Mouse (Mus musculus) kidney, embryonic 14.5 days (tissue): ENCODE data around the gene Gm867. TPM values are rescaled to one million over a fixed set of nuclear protein-coding genes. Genes with fewer than 3 reads are reported as not detected.

Source experiments
- ATAC-seq: fragments of 200-750 bp; cut with Nextera tagmentation; 2 replicates; pipeline ENCODE4 v1.8.0; 2017; ENCODE audit warnings: moderate number of reproducible peaks, mild to moderate bottlenecking, moderate TSS enrichment, moderate library complexity; ENCODE audit not compliant: low FRiP score, low TSS enrichment
- H3K27ac ChIP-seq: fragments of 300-500 bp; sonication (generic); 2 replicates; pipeline ENCODE4 v1.5.1; 2014; ENCODE audit warnings: low read depth, mild to moderate bottlenecking, low read length, moderate library complexity, mixed read lengths
- H3K27me3 ChIP-seq: fragments of 300-500 bp; sonication (generic); 2 replicates; pipeline ENCODE4 v1.6.1; 2014; ENCODE audit warnings: mild to moderate bottlenecking, low read length; ENCODE audit not compliant: control insufficient read depth, insufficient read depth
- H3K36me3 ChIP-seq: fragments of 300-500 bp; sonication (generic); 2 replicates; pipeline ENCODE4 v1.6.1; 2014; ENCODE audit warnings: low read length, mixed read lengths; ENCODE audit not compliant: control insufficient read depth, insufficient read depth
- H3K4me1 ChIP-seq: fragments of 300-500 bp; sonication (generic); 2 replicates; pipeline ENCODE4 v1.6.1; 2014; ENCODE audit warnings: low read length, mixed read lengths; ENCODE audit not compliant: control insufficient read depth, insufficient read depth
- H3K4me2 ChIP-seq: fragments of 300-500 bp; sonication (generic); replicated peaks from 2 replicates; pipeline ENCODE4 v1.6.1; 2014; ENCODE audit warnings: low read depth, mild to moderate bottlenecking, low read length
- H3K4me3 ChIP-seq: fragments of 300-500 bp; sonication (generic); 2 replicates; pipeline ENCODE4 v1.5.1; 2014; ENCODE audit warnings: mild to moderate bottlenecking, low read length
- H3K9ac ChIP-seq: fragments of 300-500 bp; sonication (generic); 2 replicates; pipeline ENCODE4 v1.6.1; 2014; ENCODE audit warnings: low read depth, mild to moderate bottlenecking, low read length, moderate library complexity
- H3K9me3 ChIP-seq: fragments of 300-500 bp; sonication (generic); 2 replicates; pipeline ENCODE4 v1.6.1; 2016; ENCODE audit warnings: low read length; ENCODE audit not compliant: control insufficient read depth
- WGBS: fragments of 180-500 bp; shearing (Covaris S2); extraction: QIAGEN DNeasy Blood & Tissue Kit; methylation state at CpG from one replicate; pipeline ENCODE4 v1.1.7; 2014; 5-methylcytosine and 5-hydroxymethylcytosine counted together
- polyA plus RNA-seq: library from polyadenylated mRNA; unstranded; fragments of >200 nt; fragmentation: Nextera tagmentation; extraction: Ambion mirVana; gene quantifications from 2 replicates; pipeline ENCODE4 v1.2.1, GENCODE M21; 2014

Gm867 gene
- polyA plus RNA-seq, 1 experiment from 2014 or later: 0.35 TPM

DNA sequence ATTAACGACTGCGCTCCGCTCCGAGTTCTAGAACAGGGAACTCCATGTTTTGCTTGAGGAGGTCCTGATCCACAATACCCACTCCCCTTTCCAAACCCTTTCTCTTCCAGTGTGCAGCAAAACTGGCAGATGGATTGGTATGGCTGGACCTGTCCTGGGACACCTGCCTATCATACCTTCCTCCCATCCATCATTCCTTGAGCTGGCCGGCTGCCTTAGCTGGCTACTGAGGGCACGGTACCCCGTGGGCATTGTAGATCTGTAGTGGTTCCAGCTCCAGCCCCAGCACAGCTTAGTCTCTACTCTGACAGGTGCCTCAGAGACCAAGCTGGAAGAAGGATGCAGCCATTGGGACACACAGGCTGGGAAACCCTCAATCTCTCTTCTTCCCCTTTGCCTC lies 9.2 kb downstream of the Gm867 start:
- Histone ChIP-seq H3K9me3 (no peaks in the 10 kb centered on the region), H3K27ac (no peak overlapping the region), H3K4me1 (peaks cover 23% of the 10 kb centered on the region), H3K4me3 (peak overlapping the region; percentile 64), H3K9ac (peak overlapping the region; percentile 90), H3K4me2 (peak overlapping the region; percentile 98), H3K36me3 (peaks cover 8% of the 10 kb centered on the region; the same call in 1 of the 2 replicates), H3K27me3 (no peaks in the 10 kb centered on the region)
- ATAC-seq: no peak
- 18% methylated on average over 7 of the region's 7 CpGs for WGBS

DNA sequence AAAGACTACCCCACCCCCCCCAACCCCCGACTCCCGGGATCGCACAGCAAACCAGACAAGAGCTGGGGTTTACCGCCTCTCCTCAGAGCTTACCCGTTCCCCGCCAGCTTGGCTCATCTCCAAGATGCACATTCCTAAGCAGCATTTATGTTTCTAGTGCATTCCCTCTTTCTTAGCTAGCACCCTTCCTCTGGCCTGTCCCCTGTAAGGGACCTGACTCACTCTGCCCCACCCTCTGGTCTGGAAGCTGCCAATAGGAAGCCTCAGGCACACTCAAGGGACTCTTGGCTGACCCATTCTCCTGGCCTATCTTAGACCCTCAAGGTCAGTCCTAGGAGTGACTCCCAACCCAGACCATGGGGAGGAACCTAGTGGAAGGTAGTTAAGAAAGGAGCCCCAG lies 10.2 kb downstream of the Gm867 start:
- H3K9ac ChIP-seq: no peak overlapping the region
- H3K4me1 ChIP-seq: peaks cover 23% of the 10 kb centered on the region
- H3K9me3 ChIP-seq: no peaks in the 10 kb centered on the region
- no peak overlapping the region for H3K4me3 ChIP-seq
- H3K27ac ChIP-seq: no peak overlapping the region
- ATAC-seq: no peak; the same call in 1 of the 2 replicates
- peak overlapping the region; percentile 22; the same call in 1 of the 2 replicates for H3K4me2 ChIP-seq
- H3K27me3 ChIP-seq: no peaks in the 10 kb centered on the region
- peaks cover 13% of the 10 kb centered on the region; the same call in 1 of the 2 replicates for H3K36me3 ChIP-seq
- 35% methylated on average over 6 of the region's 6 CpGs for WGBS

DNA sequence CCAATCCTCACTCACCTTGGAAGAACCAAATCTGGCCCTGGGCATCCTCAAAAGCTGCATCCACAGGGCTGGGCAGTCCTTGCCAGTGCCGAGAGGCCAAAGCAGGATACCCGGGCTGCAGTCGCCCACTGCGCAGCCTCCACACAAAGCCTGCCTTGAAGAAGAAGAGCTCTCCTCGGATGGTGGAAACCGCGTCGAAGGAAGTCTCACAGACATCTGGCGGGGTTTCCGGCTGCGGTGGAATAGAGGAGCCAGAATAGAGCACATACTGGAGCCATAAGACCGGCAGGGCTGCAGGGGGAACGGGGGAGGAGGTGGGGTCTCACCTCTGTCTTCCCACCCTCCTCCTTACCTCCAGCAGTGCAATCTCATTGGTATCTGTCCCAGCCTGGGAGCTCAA lies 14.1 kb downstream of the Gm867 start:
- Histone ChIP-seq H3K9ac (no peak overlapping the region), H3K4me2 (no peak overlapping the region), H3K9me3 (no peaks in the 10 kb centered on the region), H3K27ac (no peak overlapping the region), H3K4me3 (no peak overlapping the region), H3K4me1 (peaks cover 18% of the 10 kb centered on the region), H3K27me3 (no peaks in the 10 kb centered on the region), H3K36me3 (peaks cover 31% of the 10 kb centered on the region; the same call in 1 of the 2 replicates)
- ATAC-seq: no peak
- 74% methylated on average over 13 of the region's 13 CpGs for WGBS

DNA sequence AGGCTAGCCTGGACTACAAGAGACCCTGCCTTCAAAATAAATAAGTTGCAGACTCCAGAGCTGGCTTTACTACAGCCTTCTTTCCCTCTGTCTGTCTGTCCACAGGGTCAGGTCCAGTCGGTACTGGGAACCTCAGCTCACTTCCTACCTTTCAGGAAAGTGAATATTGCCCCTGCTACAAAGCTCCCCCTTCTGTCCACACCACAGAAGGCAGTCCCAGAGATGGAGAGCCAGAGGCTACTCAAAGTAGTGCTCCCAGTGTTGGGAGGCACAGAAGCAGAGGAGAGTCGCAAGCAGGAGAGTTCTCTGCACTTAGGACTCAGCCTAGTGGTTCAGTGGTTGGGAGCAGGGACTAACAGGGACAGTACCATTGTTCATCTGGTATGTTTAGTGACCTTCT lies 16.1 kb downstream of the Gm867 start:
- Histone ChIP-seq H3K9ac (no peak overlapping the region), H3K9me3 (no peaks in the 10 kb centered on the region), H3K4me1 (peaks cover 12% of the 10 kb centered on the region), H3K4me3 (no peak overlapping the region), H3K27me3 (no peaks in the 10 kb centered on the region), H3K27ac (no peak overlapping the region), H3K4me2 (no peak overlapping the region), H3K36me3 (peaks cover 32% of the 10 kb centered on the region; the same call in 1 of the 2 replicates)
- no peak for ATAC-seq
- WGBS: 59% methylated on average over 2 of the region's 2 CpGs

DNA sequence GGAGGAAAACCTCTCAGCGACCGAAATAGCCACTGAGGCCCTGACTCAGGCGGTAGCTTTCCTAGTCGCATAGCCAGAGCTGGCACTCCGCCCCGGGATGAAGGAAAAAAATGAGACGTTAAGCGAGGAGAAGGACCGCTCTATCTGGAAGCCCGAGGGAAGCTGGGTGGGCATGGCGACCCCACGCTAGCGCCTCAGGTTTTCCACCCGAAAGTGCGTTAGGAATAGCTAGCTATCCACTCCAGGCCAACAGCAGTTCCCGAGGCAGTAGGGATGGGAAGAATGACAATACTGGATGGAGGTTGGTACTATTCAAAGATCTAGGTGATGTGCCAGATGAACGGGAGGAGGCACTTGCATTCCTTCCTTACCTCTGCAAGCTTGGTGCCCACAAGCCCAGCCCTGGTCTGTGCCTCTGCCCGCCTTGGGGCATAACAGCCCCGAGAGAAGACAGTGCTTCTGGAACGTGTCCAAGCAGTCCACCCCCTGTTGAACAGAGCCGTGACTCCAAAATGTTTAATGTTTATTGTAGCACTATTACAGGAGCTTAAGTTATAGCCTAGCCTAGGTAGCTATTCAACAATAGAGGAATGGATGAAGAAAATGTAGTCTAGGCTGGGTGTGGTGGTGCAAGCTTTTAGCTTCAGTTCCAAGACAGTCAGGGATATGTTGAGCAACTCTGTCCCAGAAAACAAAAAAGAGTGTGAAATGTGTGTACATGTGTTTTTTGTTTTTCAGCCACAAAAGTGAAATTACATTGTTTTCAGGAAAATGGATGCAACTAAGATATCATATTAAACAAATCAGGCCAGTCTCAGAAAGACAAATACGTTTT lies 18.5 kb downstream of the Gm867 start:
- H3K36me3 ChIP-seq: peaks cover 44% of the 10 kb centered on the region; the same call in 1 of the 2 replicates

DNA sequence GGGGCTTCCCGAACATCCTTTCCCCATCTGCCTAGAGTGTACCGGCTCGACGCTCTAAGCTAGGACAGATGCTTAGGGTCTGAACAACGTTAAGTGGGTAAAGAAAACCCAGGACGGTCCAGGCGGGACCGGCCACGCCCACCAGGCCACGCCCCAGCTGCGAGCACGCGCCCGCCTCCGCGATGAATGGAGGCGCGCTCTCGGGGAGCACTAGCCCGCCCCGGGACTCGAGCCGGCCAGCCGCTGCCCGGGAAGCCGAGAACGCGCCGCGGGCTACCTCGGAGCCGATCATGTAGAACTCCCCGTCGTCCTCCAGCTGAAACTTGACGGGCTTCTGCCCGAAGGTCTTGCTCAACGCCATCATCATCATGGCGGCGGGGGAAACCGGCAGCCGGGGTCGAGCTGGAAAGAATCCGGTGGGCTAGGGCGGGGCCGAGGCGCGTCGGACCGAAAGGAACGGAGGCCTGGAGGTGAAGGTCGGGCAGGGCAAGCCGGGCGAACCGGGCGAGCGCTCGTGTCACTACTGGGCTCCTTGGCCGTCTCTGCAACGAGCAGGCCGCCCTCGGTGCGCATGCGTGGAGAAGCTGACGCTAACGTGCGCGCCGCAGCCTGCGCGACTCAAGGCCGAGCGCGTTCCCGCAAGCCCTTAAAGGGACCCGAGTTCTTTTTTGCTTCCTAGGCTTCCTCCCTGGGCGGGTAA lies 19.3 kb downstream of the Gm867 start, which contains the start of gene Smarcb1:
Gene Smarcb1 (minus strand): TSS at position 592 of the 700 bp plus-strand sequence.
- Histone ChIP-seq H3K36me3 (peaks cover 41% of the 10 kb centered on the region; the same call in 1 of the 2 replicates), H3K4me1 (peaks cover 17% of the 10 kb centered on the region), H3K27ac (peak within 1 kb of the TSS; percentile 97), H3K4me2 (peak within 1 kb of the TSS; percentile 68), H3K27me3 (no peaks in the 10 kb centered on the region), H3K9ac (peak within 1 kb of the TSS; percentile 95), H3K9me3 (no peaks in the 10 kb centered on the region), H3K4me3 (peak within 1 kb of the TSS; percentile 95)
- under 1% methylated on average over 76 of the region's 76 CpGs for WGBS
- ATAC-seq: peak; percentile 86

More for the DNA sequence above, 18.5 kb downstream of the Gm867 start:
- WGBS: 4% methylated on average over 22 of the region's 22 CpGs
- H3K4me1 ChIP-seq: peaks cover 17% of the 10 kb centered on the region
- peak overlapping the region; percentile 68 for H3K4me2 ChIP-seq
- H3K9ac ChIP-seq: peak overlapping the region; percentile 95
- peak overlapping the region; percentile 97; the same call in 1 of the 2 replicates for H3K27ac ChIP-seq
- H3K4me3 ChIP-seq: peak overlapping the region; percentile 95
- no peaks in the 10 kb centered on the region for H3K27me3 ChIP-seq
- ATAC-seq: peak; percentile 32
- no peaks in the 10 kb centered on the region for H3K9me3 ChIP-seq

DNA sequence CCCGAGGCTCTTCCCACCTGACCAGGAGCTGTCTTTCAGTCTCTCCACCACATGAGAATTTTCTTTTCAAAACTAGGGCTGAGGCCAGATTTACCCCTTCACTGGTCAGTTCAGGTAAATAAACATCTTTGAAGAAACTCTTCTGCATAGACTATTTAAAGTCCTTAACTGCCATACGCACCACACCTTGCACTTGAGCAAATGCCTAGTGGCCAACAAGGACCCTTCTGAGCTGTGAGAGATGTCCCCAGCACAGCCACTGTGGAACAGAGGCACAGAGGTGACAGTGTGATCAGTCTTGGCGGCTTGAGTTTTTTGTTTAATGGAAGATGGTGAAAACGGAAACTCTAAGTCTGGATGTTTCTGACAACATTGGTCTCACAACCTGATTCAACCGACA lies 21.4 kb downstream of the Gm867 start:
- H3K36me3 ChIP-seq: peaks cover 46% of the 10 kb centered on the region
- no peak overlapping the region for H3K9ac ChIP-seq
- no peak overlapping the region for H3K4me2 ChIP-seq
- H3K27me3 ChIP-seq: no peaks in the 10 kb centered on the region
- no peak overlapping the region for H3K27ac ChIP-seq
- ATAC-seq: no peak
- H3K4me1 ChIP-seq: peaks cover 17% of the 10 kb centered on the region
- H3K9me3 ChIP-seq: no peaks in the 10 kb centered on the region
- WGBS: 84% methylated on average over 5 of the region's 5 CpGs
- no peak overlapping the region for H3K4me3 ChIP-seq

DNA sequence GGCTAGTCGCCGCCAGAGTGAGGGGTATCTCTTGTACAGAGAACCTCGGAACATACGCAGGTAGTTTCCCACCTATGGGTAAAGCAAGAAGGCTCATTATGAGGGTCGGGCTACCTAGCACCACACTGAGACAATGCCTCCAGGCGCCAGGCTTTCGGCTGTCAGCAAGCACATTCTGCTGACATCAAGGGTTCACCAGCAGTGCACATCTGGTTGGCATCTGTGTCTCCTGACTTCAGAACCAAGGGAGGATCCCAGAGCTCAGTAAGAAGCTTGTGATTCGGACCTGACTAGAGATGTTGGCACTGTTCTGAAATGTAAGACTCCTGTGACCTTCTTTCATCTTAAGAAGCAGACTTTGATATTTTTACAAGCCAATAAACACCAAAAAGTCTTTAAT lies 23.6 kb downstream of the Gm867 start:
- ATAC-seq: no peak
- WGBS: 89% methylated on average over 8 of the region's 8 CpGs
- Histone ChIP-seq H3K27me3 (no peaks in the 10 kb centered on the region), H3K4me1 (peaks cover 11% of the 10 kb centered on the region), H3K4me2 (no peak overlapping the region), H3K4me3 (no peak overlapping the region), H3K9ac (no peak overlapping the region), H3K9me3 (no peaks in the 10 kb centered on the region), H3K36me3 (peaks cover 46% of the 10 kb centered on the region), H3K27ac (no peak overlapping the region)

DNA sequence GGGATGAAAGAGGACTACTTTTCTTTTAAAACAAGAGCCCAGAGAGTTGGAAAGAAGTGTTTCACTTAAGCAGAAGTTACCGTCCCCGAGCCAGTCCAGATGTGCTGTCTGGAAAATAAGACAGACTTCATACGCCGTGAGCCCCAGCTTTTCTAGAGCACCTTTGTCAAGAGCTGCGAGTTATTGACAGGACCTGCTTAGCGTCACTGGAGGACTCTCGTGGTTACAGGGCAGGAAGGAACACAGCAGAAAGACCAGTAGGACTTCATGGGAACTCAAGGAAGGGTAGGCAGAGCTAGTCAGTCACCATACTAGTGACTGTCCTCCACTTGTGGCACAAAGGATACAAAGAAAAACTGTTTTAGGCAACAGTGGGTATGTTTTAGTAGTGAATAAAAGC lies 24.9 kb downstream of the Gm867 start:
- Histone ChIP-seq H3K27me3 (no peaks in the 10 kb centered on the region), H3K9me3 (no peaks in the 10 kb centered on the region), H3K36me3 (peaks cover 58% of the 10 kb centered on the region), H3K27ac (no peak overlapping the region), H3K4me2 (no peak overlapping the region), H3K9ac (no peak overlapping the region), H3K4me3 (no peak overlapping the region), H3K4me1 (peaks cover 11% of the 10 kb centered on the region)
- ATAC-seq: no peak
- WGBS: 92% methylated on average over 7 of the region's 7 CpGs
